Mouse (Mus musculus) midbrain, embryonic 11.5 days (tissue): ENCODE measurements around the gene Prcc. TPM values are rescaled to one million over a fixed set of nuclear protein-coding genes. Genes with fewer than 3 reads are reported as not detected.
"Not testable (repeated sequence)": the region's sequence is repeated elsewhere in the genome, so short reads cannot be mapped to it uniquely, and the experiment has no call there.

Experiments
- ATAC-seq: fragments of 200-750 bp; cut with Nextera tagmentation; 2 replicates; pipeline ENCODE4 v1.8.0; 2017; ENCODE audit warnings: moderate TSS enrichment, moderate library complexity; ENCODE audit not compliant: low FRiP score
- DNase-seq: peaks from one replicate; pipeline ENCODE4 v3.0.0; 2015; ENCODE audit warnings: low spot score; ENCODE audit errors: missing footprints
- H3K27ac ChIP-seq: fragments of 300-500 bp; sonication (generic); 2 replicates; pipeline ENCODE4 v1.5.1; 2014; ENCODE audit warnings: low read depth, low read length
- H3K27me3 ChIP-seq: fragments of 300-500 bp; sonication (generic); 2 replicates; pipeline ENCODE4 v1.6.1; 2014; ENCODE audit warnings: mild to moderate bottlenecking, low read length, moderate library complexity, mixed read lengths; ENCODE audit not compliant: control insufficient read depth, insufficient read depth
- H3K36me3 ChIP-seq: fragments of 300-500 bp; sonication (generic); 2 replicates; pipeline ENCODE4 v1.6.1; 2014; ENCODE audit warnings: mild to moderate bottlenecking, low read length, moderate library complexity, mixed read lengths; ENCODE audit not compliant: control insufficient read depth, insufficient read depth
- H3K4me1 ChIP-seq: fragments of 300-500 bp; sonication (generic); 2 replicates; pipeline ENCODE4 v1.6.1; 2014; ENCODE audit warnings: low read length; ENCODE audit not compliant: control insufficient read depth, insufficient read depth
- H3K4me2 ChIP-seq: fragments of 300-500 bp; sonication (generic); 2 replicates; pipeline ENCODE4 v1.6.1; 2014; ENCODE audit warnings: mild to moderate bottlenecking, moderate library complexity
- H3K4me3 ChIP-seq: fragments of 300-500 bp; sonication (generic); 2 replicates; pipeline ENCODE4 v1.5.1; 2014; ENCODE audit warnings: low read depth, low read length
- H3K9ac ChIP-seq: fragments of 300-500 bp; sonication (generic); 2 replicates; pipeline ENCODE4 v1.6.1; 2014; ENCODE audit warnings: low read length
- H3K9me3 ChIP-seq: fragments of 300-500 bp; sonication (generic); 2 replicates; pipeline ENCODE4 v1.6.1; 2016; ENCODE audit warnings: low read length; ENCODE audit not compliant: control insufficient read depth
- WGBS: fragments of 180-500 bp; shearing (Covaris S2); extraction: QIAGEN DNeasy Blood & Tissue Kit; methylation state at CpG from one replicate; pipeline ENCODE4 v1.1.7; 2014; 5-methylcytosine and 5-hydroxymethylcytosine counted together
- polyA plus RNA-seq: library from polyadenylated mRNA; unstranded; fragments of >200 nt; fragmentation: Nextera tagmentation; extraction: Ambion mirVana; gene quantifications from 2 replicates; pipeline ENCODE4 v1.2.1, GENCODE M21; 2014

Prcc gene
- polyA plus RNA-seq, 1 experiment from 2014 or later, result 20.4 TPM

GRCm38 (mm10) chr3:87877730-87878129 is 7.7 kb downstream of the Prcc start:
- Histone ChIP-seq H3K9ac (no peak overlapping the region), H3K36me3 (peaks cover 3% of the 10 kb centered on the region; the same call in 1 of the 2 replicates), H3K9me3 (no peaks in the 10 kb centered on the region), H3K4me1 (no peaks in the 10 kb centered on the region), H3K4me3 (no peak overlapping the region), H3K27me3 (no peaks in the 10 kb centered on the region), H3K4me2 (no peak overlapping the region), H3K27ac (no peak overlapping the region)
- DNase-seq (no peak), ATAC-seq (no peak)
- 93% methylated on average over 4 of the region's 4 CpGs for WGBS

- H3K36me3 ChIP-seq, result peaks cover 28% of the 10 kb centered on the region
- ATAC-seq, H3K4me3 ChIP-seq, H3K9ac ChIP-seq, H3K4me1 ChIP-seq, H3K9me3 ChIP-seq, H3K27ac ChIP-seq, H3K27me3 ChIP-seq, H3K4me2 ChIP-seq, DNase-seq: not testable (repeated sequence)
- WGBS, result 89% methylated on average over 4 of the region's 4 CpGs
These were observed 21.3 kb downstream of the Prcc start for GRCm38 (mm10) chr3:87864111-87864510.

- DNase-seq (peak; percentile 92), ATAC-seq (no peak)
- Histone ChIP-seq H3K4me3 (no peak overlapping the region), H3K4me2 (no peak overlapping the region), H3K27ac (no peak overlapping the region), H3K9ac (no peak overlapping the region), H3K4me1 (no peaks in the 10 kb centered on the region), H3K36me3 (peaks cover 31% of the 10 kb centered on the region), H3K27me3 (no peaks in the 10 kb centered on the region), H3K9me3 (no peaks in the 10 kb centered on the region)
- WGBS, result 44% methylated on average over 3 of the region's 3 CpGs
These were observed 25.6 kb downstream of the Prcc start for GRCm38 (mm10) chr3:87859813-87860212.

GRCm38 (mm10) chr3:87857666-87858065 is 27.7 kb downstream of the Prcc start:
- Histone ChIP-seq H3K9me3 (no peaks in the 10 kb centered on the region), H3K27me3 (no peaks in the 10 kb centered on the region), H3K9ac (no peak overlapping the region), H3K36me3 (peaks cover 28% of the 10 kb centered on the region), H3K4me3 (no peak overlapping the region), H3K4me2 (no peak overlapping the region), H3K4me1 (no peaks in the 10 kb centered on the region), H3K27ac (no peak overlapping the region)
- ATAC-seq (no peak), DNase-seq (peak; percentile 67)
- WGBS, result 91% methylated on average over 8 of the region's 8 CpGs

- no peaks in the 10 kb centered on the region for H3K4me1 ChIP-seq
- H3K27me3 ChIP-seq, result no peaks in the 10 kb centered on the region
- H3K36me3 ChIP-seq, result peaks cover 15% of the 10 kb centered on the region; the same call in 1 of the 2 replicates
- no peak overlapping the region for H3K27ac ChIP-seq
- no peak overlapping the region for H3K4me2 ChIP-seq
- no peaks in the 10 kb centered on the region for H3K9me3 ChIP-seq
- WGBS, result 89% methylated on average over 8 of the region's 8 CpGs
- no peak overlapping the region for H3K4me3 ChIP-seq
- DNase-seq (peak; percentile 69), ATAC-seq (no peak)
- H3K9ac ChIP-seq, result no peak overlapping the region
These were observed 29.5 kb downstream of the Prcc start for GRCm38 (mm10) chr3:87855936-87856335.

- Histone ChIP-seq H3K36me3 (peaks cover 15% of the 10 kb centered on the region; the same call in 1 of the 2 replicates), H3K27me3 (no peaks in the 10 kb centered on the region), H3K4me2 (no peak overlapping the region), H3K4me3 (no peak overlapping the region), H3K9ac (no peak overlapping the region), H3K9me3 (no peaks in the 10 kb centered on the region), H3K27ac (no peak overlapping the region), H3K4me1 (no peaks in the 10 kb centered on the region)
- 77% methylated on average over 7 of the region's 7 CpGs for WGBS
- DNase-seq (peak; percentile 82), ATAC-seq (no peak)
These were observed 30.4 kb downstream of the Prcc start for GRCm38 (mm10) chr3:87854795-87855568.

GRCm38 (mm10) chr3:87849117-87849516 is 36.3 kb downstream of the Prcc start:
- no peak overlapping the region for H3K4me2 ChIP-seq
- H3K9ac ChIP-seq, result no peak overlapping the region
- no peak overlapping the region for H3K4me3 ChIP-seq
- DNase-seq (no peak), ATAC-seq (no peak)
- no peaks in the 10 kb centered on the region for H3K4me1 ChIP-seq
- no peaks in the 10 kb centered on the region for H3K36me3 ChIP-seq
- WGBS, result 83% methylated on average over 14 of the region's 14 CpGs
- H3K9me3 ChIP-seq, result no peaks in the 10 kb centered on the region
- no peak overlapping the region for H3K27ac ChIP-seq
- no peaks in the 10 kb centered on the region for H3K27me3 ChIP-seq

- 84% methylated on average over 5 of the region's 5 CpGs for WGBS
- peak; percentile 44 for DNase-seq
- no peaks in the 10 kb centered on the region for H3K4me1 ChIP-seq
These were observed 37.7 kb downstream of the Prcc start for GRCm38 (mm10) chr3:87847680-87848079.

GRCm38 (mm10) chr3:87846650-87847110 is 38.7 kb downstream of the Prcc start, which contains the start of gene Sh2d2a:
Gene Sh2d2a, plus strand, starts transcription at chr3:87846755.
- H3K27ac ChIP-seq, result no peak within 1 kb of the TSS
- ATAC-seq, result no peak
- no peaks in the 10 kb centered on the region for H3K36me3 ChIP-seq
- no peak for DNase-seq
- no peak within 1 kb of the TSS for H3K4me3 ChIP-seq
- no peak within 1 kb of the TSS for H3K4me2 ChIP-seq
- no peaks in the 10 kb centered on the region for H3K9me3 ChIP-seq
- no peaks in the 10 kb centered on the region for H3K4me1 ChIP-seq
- H3K27me3 ChIP-seq, result no peaks in the 10 kb centered on the region
- no peak within 1 kb of the TSS for H3K9ac ChIP-seq
- WGBS, result 76% methylated on average over 7 of the region's 7 CpGs

More at GRCm38 (mm10) chr3:87847680-87848079, 37.7 kb downstream of the Prcc start:
- Histone ChIP-seq H3K4me3 (no peak overlapping the region), H3K9me3 (no peaks in the 10 kb centered on the region), H3K36me3 (no peaks in the 10 kb centered on the region), H3K9ac (no peak overlapping the region), H3K4me2 (no peak overlapping the region), H3K27ac (no peak overlapping the region), H3K27me3 (no peaks in the 10 kb centered on the region)
- ATAC-seq, result no peak
